Mouse (Mus musculus) cerebellum, adult 2 months (tissue): ENCODE results near the gene Med20.
A peak's percentile ranks its signal among the peaks of the same experiment; 100 is the strongest.

Experiments used
- CTCF ChIP-seq: fragments of 200-500 bp; IDR thresholded peaks from 2 replicates; pipeline ENCODE4 v1.5.1; 2011; ENCODE audit warnings: low read depth, mild to moderate bottlenecking, control low read depth, low read length, moderate library complexity, borderline replicate concordance; ENCODE audit not compliant: insufficient read depth
- POLR2A ChIP-seq: fragments of 200-500 bp; IDR thresholded peaks from 2 replicates; pipeline ENCODE4 v1.6.1; 2011; ENCODE audit warnings: low read length, control low read depth, borderline replicate concordance; ENCODE audit not compliant: insufficient read depth

- TF ChIP-seq CTCF (no peak), POLR2A (peak; percentile 55)
Measured at GRCm38 (mm10) chr17:47593215-47593853, 18.0 kb upstream of the Med20 start.
